Mouse (Mus musculus) limb, embryonic 12.5 days (tissue): ENCODE measurements at regions not wholly inside any gene's neighbourhood (a gene's known extent, or its start where the extent isn't known, plus 50 kb on each side); places are given as distances from the start of the nearest gene placed in this dataset.
"Not testable (repeated sequence)": the region's sequence is repeated elsewhere in the genome, so short reads cannot be mapped to it uniquely, and the experiment has no call there.

Experiments used
- ATAC-seq: fragments of 200-750 bp; cut with Nextera tagmentation; 2 replicates; pipeline ENCODE4 v1.8.0; 2017; ENCODE audit warnings: low read depth, moderate TSS enrichment; ENCODE audit not compliant: insufficient number of reproducible peaks, insufficient read depth, low FRiP score, low TSS enrichment
- H3K27ac ChIP-seq: fragments of 300-500 bp; sonication (generic); 2 replicates; pipeline ENCODE4 v1.5.1; 2016; ENCODE audit warnings: mild to moderate bottlenecking, moderate library complexity
- H3K27me3 ChIP-seq: fragments of 300-500 bp; sonication (generic); 2 replicates; pipeline ENCODE4 v1.6.1; 2016; ENCODE audit warnings: mild to moderate bottlenecking, moderate library complexity
- H3K36me3 ChIP-seq: fragments of 300-500 bp; sonication (generic); 2 replicates; pipeline ENCODE4 v1.6.1; 2016; ENCODE audit warnings: mild to moderate bottlenecking, moderate library complexity
- H3K4me1 ChIP-seq: fragments of 300-500 bp; sonication (generic); replicated peaks from 2 replicates; pipeline ENCODE4 v1.6.1; 2016
- H3K4me2 ChIP-seq: fragments of 300-500 bp; sonication (generic); 2 replicates; pipeline ENCODE4 v1.6.1; 2016; ENCODE audit warnings: mild to moderate bottlenecking, moderate library complexity
- H3K4me3 ChIP-seq: fragments of 300-500 bp; sonication (generic); replicated peaks from 2 replicates; pipeline ENCODE4 v1.5.1; 2016; ENCODE audit warnings: mild to moderate bottlenecking
- H3K9ac ChIP-seq: fragments of 300-500 bp; sonication (generic); replicated peaks from 2 replicates; pipeline ENCODE4 v1.6.1; 2016; ENCODE audit warnings: mild to moderate bottlenecking, moderate library complexity
- H3K9me3 ChIP-seq: fragments of 300-500 bp; sonication (generic); 2 replicates; pipeline ENCODE4 v1.6.1; 2016; ENCODE audit warnings: mild to moderate bottlenecking, moderate library complexity
- WGBS: fragments of 180-500 bp; shearing (Covaris S2); methylation state at CpG from one replicate; pipeline ENCODE4 v1.1.7; 2016; 5-methylcytosine and 5-hydroxymethylcytosine counted together

- H3K4me3 ChIP-seq, ATAC-seq, H3K4me1 ChIP-seq, H3K9ac ChIP-seq, H3K27ac ChIP-seq, H3K36me3 ChIP-seq, H3K4me2 ChIP-seq, H3K9me3 ChIP-seq, H3K27me3 ChIP-seq: not testable (repeated sequence)
- 61% methylated on average over 2 of the region's 2 CpGs for WGBS
Observed at GRCm38 (mm10) chr17:10150403-10150689, 169.3 kb downstream of the Qk start.

DNA sequence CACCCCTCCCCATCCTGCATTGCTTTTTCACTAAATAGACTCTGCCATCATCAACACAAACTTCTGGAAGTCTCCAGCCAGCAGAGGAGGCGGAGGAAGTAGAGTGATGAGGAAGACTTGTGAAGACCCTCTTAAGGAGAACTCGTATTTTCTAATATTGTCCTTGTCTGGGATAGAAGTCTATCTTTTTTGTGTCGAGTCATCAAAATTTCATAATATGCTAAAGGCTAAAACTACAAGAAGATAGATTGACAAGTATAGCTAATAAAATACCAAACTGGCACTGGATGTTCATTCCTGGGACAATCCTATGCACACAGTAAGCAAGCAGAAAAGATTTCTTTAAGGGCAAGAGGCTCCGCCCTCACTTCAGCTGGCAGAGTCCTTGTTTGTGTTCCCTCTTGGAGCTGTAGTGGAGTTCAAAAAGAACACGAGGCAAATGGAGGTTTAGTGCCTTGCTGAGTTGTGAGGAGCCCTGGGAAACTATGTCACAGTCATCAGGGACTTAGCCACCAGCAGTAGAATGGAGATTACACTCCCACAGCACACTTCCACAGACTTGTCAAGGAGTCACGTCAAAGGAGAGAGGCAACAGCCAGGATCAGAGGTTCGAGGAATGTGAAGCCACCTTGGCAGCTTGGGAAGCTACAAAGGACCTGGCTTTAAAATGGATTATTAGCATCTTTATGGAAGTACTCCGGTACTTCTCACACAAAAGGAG is 169.8 kb downstream of the Qk start:
- Histone ChIP-seq H3K4me1 (no peaks in the 10 kb centered on the region), H3K4me2 (no peak overlapping the region), H3K4me3 (no peak overlapping the region), H3K27ac (no peak overlapping the region), H3K9me3 (no peaks in the 10 kb centered on the region), H3K9ac (no peak overlapping the region), H3K36me3 (no peaks in the 10 kb centered on the region), H3K27me3 (no peaks in the 10 kb centered on the region)
- WGBS: 75% methylated on average over 8 of the region's 8 CpGs
- no peak for ATAC-seq

GRCm38 (mm10) chr17:10147106-10147505 is 172.5 kb downstream of the Qk start:
- ATAC-seq: no peak
- Histone ChIP-seq H3K4me2 (no peak overlapping the region), H3K9me3 (no peaks in the 10 kb centered on the region), H3K4me1 (no peaks in the 10 kb centered on the region), H3K9ac (no peak overlapping the region), H3K27ac (no peak overlapping the region), H3K36me3 (no peaks in the 10 kb centered on the region), H3K4me3 (no peak overlapping the region), H3K27me3 (no peaks in the 10 kb centered on the region)
- 74% methylated on average over 8 of the region's 8 CpGs for WGBS

DNA sequence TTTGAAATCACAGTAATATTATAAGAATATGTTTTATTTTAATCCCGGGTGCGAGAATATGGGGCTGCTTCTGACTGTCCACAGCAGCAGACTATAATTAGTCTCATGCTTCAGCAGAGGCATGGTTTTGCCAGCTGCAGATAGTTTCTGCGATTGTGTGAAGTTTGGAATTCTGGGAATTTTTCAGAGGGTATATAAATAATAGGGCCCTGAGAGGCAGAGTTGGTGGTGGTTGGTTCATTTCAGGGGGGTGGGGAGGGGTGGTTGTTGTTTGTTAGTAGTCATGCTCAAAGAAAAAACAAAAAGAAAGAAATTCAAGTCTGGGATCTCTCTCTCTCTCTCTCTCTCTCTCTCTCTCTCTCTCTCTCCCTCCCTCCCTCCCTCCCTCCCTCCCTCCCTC is 173.1 kb downstream of the Qk start:
- WGBS: 81% methylated on average over 3 of the region's 3 CpGs
- Histone ChIP-seq H3K4me3 (no peak overlapping the region), H3K9ac (no peak overlapping the region), H3K27me3 (no peaks in the 10 kb centered on the region), H3K36me3 (no peaks in the 10 kb centered on the region), H3K9me3 (no peaks in the 10 kb centered on the region), H3K4me1 (no peaks in the 10 kb centered on the region), H3K4me2 (no peak overlapping the region), H3K27ac (no peak overlapping the region)
- ATAC-seq: no peak

DNA sequence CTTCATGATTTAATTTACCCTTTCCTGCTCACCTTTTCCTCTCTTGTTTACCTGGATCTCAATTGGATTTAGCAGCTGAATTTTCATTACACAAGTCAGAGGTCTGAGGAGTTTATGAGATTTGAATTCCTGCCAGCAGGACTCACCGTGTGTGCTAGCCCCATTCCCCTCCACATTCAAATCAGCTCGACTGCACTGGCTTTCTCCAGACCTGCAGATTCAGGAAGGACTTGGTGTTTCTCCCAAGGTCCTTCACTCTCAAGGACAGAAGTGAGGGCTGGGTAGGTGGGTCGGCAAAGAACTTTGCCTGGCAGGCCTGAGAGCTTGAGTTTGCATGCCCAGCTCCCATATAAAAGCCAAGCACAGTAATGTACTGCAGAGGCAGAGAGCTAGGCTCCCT is 180.8 kb downstream of the Qk start:
- no peak overlapping the region; the same call in 1 of the 2 replicates for H3K9ac ChIP-seq
- no peak overlapping the region for H3K27ac ChIP-seq
- no peaks in the 10 kb centered on the region for H3K9me3 ChIP-seq
- H3K4me1 ChIP-seq: peaks cover 10% of the 10 kb centered on the region
- no peak for ATAC-seq
- no peak overlapping the region for H3K4me3 ChIP-seq
- 42% methylated on average over 3 of the region's 3 CpGs for WGBS
- H3K27me3 ChIP-seq: no peaks in the 10 kb centered on the region
- H3K4me2 ChIP-seq: no peak overlapping the region
- no peaks in the 10 kb centered on the region for H3K36me3 ChIP-seq

GRCm38 (mm10) chr17:10138374-10138773 is 181.3 kb downstream of the Qk start:
- Histone ChIP-seq H3K36me3 (no peaks in the 10 kb centered on the region), H3K4me2 (no peak overlapping the region), H3K4me1 (peaks cover 10% of the 10 kb centered on the region), H3K9ac (no peak overlapping the region; the same call in 1 of the 2 replicates), H3K4me3 (no peak overlapping the region), H3K27me3 (no peaks in the 10 kb centered on the region), H3K27ac (no peak overlapping the region), H3K9me3 (no peaks in the 10 kb centered on the region)
- no peak for ATAC-seq
- 70% methylated on average over 4 of the region's 4 CpGs for WGBS

DNA sequence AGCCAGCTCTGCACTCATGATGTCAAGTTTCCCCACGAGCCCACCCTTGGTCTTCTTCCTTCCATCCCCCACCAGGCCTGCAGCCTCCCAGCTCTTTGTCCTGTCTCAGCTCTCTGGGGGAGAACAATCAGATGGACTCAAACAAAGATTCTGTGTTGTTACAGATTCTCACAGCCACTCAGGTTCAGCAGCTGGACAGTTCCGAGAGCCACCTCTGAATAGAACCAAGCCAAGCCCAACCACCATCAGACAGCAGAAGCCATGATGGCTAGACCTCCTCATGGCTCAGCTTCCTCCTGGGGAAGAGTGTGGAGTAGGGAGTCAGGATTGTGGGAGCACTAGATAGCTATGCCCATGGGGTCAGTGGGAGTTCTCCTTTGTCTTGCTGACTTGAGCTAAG is 184.5 kb downstream of the Qk start:
- Histone ChIP-seq H3K4me1 (peaks cover 10% of the 10 kb centered on the region), H3K9ac (no peak overlapping the region), H3K9me3 (no peaks in the 10 kb centered on the region), H3K4me3 (no peak overlapping the region), H3K36me3 (no peaks in the 10 kb centered on the region), H3K4me2 (no peak overlapping the region), H3K27ac (no peak overlapping the region), H3K27me3 (no peaks in the 10 kb centered on the region)
- whole genome bisulfite sequencing: 69% methylated on average over 2 of the region's 2 CpGs
- no peak for ATAC-seq

GRCm38 (mm10) chr17:10128591-10128990 is 191.1 kb downstream of the Qk start:
- Histone ChIP-seq H3K4me2 (no peak overlapping the region), H3K9me3 (no peaks in the 10 kb centered on the region), H3K4me3 (no peak overlapping the region), H3K9ac (no peak overlapping the region), H3K36me3 (no peaks in the 10 kb centered on the region), H3K27me3 (no peaks in the 10 kb centered on the region; the same call in 1 of the 2 replicates), H3K27ac (no peak overlapping the region), H3K4me1 (0 out of 2 replicates have a peak, but pooled peaks cover 3% of the 10 kb centered on the region)
- no peak for ATAC-seq
- WGBS: 33% methylated on average over 8 of the region's 8 CpGs

GRCm38 (mm10) chr17:10122411-10122810 is 197.2 kb downstream of the Qk start:
- ATAC-seq: no peak
- Histone ChIP-seq H3K36me3 (no peaks in the 10 kb centered on the region), H3K27ac (no peak overlapping the region), H3K4me1 (peaks cover 9% of the 10 kb centered on the region; the same call in 1 of the 2 replicates), H3K9ac (no peak overlapping the region), H3K4me3 (no peak overlapping the region), H3K27me3 (no peaks in the 10 kb centered on the region; the same call in 1 of the 2 replicates), H3K9me3 (no peaks in the 10 kb centered on the region), H3K4me2 (no peak overlapping the region)
- WGBS: 36% methylated on average over 3 of the region's 3 CpGs

GRCm38 (mm10) chr17:10112118-10112517 is 207.5 kb downstream of the Qk start:
- H3K9ac ChIP-seq: no peak overlapping the region
- WGBS: 94% methylated on average over 2 of the region's 2 CpGs
- no peaks in the 10 kb centered on the region for H3K36me3 ChIP-seq
- H3K9me3 ChIP-seq: no peaks in the 10 kb centered on the region
- H3K27me3 ChIP-seq: no peaks in the 10 kb centered on the region
- no peak for ATAC-seq
- no peaks in the 10 kb centered on the region for H3K4me1 ChIP-seq
- H3K4me2 ChIP-seq: no peak overlapping the region
- H3K4me3 ChIP-seq: no peak overlapping the region
- no peak overlapping the region for H3K27ac ChIP-seq

DNA sequence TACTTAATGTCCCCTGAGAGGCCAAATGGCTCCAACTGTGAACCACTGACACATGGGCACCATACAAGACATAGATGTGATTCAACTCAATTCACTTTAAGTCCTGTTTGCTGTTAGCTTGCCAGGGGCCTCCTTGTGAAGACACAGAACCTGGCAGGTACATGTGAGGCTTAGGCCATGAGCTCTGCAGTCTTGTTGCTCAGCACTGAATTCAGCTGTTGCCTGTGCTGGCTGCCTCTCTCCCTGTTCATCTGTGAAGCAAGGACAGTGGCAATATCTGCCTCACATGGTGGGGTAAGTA is 209.3 kb downstream of the Qk start:
- Histone ChIP-seq H3K27ac (no peak overlapping the region), H3K27me3 (no peaks in the 10 kb centered on the region), H3K9me3 (no peaks in the 10 kb centered on the region), H3K4me3 (no peak overlapping the region), H3K36me3 (no peaks in the 10 kb centered on the region), H3K4me2 (no peak overlapping the region), H3K4me1 (no peaks in the 10 kb centered on the region), H3K9ac (no peak overlapping the region)
- no peak for ATAC-seq

DNA sequence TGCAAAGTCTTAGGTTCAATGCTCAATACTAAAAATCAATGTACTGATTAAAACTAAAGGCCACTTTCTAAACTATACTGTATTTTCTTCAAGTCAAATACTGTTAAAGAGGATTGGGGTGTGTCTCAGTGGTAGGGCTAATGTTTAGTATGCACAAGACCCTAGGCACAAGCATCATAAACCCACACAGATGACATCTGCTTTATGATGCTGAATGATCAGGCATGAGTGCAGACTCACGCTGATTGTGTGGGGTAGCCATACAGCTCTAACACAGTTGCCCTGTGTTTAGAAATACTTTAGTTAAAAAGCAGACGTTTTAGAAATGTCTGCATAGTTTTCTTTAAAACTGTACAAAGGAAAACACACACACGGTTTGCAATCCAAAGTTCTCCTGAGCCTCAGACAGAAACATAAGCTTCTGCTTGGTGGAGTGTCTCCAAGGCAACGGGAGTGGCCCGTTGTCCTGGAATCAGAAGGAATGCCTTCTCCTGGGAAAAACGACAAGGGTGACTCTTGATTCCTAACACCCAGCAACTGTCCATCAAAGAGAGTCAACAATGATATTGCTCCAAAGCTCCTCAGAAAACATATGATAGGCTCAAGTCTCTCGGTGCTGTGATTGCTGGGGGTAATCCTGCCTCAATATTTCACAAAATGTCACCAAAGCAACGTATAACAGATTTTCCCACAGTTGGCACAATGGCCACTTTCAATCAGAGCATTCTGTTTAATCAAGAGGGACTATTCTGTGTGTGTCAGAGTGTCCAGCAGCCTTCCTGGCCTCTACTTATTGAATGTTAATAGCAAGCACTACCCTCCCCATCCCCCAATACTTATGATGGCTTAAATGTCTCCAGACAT is 209.9 kb downstream of the Qk start:
- H3K9me3 ChIP-seq: no peaks in the 10 kb centered on the region
- H3K9ac ChIP-seq: no peak overlapping the region
- H3K36me3 ChIP-seq: no peaks in the 10 kb centered on the region
- H3K27me3 ChIP-seq: no peaks in the 10 kb centered on the region
- H3K4me3 ChIP-seq: no peak overlapping the region
- H3K4me1 ChIP-seq: no peaks in the 10 kb centered on the region
- no peak overlapping the region for H3K4me2 ChIP-seq
- H3K27ac ChIP-seq: no peak overlapping the region
- 73% methylated on average over 8 of the region's 8 CpGs for WGBS
- ATAC-seq: no peak
